Mouse (Mus musculus): ENCODE measurements around the gene Depp1.
A peak's percentile ranks its signal among the peaks of the same experiment; 100 is the strongest.

The Depp1 gene

GRCm38 (mm10) chr6:116647763-116648162 is 2.6 kb upstream of the Depp1 start:
- no peak for DNase-seq (ENCODE audit: low read depth, low spot score)

- DNase-seq (ENCODE audit: low read depth, low spot score): no peak
These were observed 598 bp upstream of the Depp1 start for GRCm38 (mm10) chr6:116649811-116650210.

DNA sequence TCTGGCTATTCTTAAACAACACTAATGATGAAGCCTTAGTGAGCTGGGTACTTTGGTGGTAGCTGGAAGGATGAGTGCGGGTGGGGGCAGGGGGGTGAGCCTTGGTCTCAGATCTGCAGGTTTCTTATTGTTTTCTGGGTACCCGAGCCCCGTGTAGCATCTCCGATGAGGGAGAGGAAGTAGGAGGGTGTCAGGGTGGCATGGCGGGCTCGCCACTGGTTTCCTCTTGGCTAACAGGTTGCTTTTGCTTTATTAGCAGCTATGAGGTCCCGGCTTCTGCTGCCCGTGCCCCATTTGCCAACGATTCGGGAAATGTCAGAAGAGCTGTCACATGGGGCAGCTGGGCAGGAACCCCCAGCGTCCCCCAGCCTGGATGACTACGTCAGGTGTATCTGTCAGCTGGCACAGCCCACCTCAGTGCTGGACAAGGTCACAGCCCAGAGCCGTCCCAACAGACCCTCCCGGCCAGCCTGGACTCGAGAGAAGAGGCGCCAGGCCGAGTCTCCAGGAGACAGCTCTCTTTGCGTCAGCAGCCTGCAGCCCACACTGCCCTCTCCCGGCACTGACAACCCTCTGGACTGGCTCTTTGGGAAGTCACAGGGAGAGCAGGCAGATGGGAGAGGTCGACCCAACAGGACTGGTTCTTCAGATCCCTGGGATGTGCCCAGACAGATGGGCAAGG is 1.2 kb downstream of the Depp1 start:
- DNase-seq (ENCODE audit: low read depth, low spot score): no peak

DNA sequence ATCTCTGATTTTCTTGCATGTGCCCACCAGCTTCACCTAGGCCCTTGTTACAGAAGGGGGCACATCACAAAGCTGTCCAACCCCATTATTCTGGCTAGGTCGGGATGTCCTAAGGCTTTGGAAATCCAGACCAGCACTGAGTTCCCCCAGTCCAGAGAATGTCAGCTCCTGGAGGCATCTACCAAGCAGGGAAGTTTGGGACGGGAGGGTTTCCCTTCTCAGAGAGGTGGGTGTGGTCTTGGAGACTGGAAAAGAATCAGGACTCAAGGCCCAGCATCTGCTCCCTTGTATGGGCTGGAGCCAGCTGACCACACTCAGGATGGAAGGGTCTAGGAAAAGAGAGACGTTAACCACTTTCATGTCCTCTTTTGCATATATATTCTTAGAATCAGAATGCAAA is 2.8 kb downstream of the Depp1 start:
- no peak for DNase-seq (ENCODE audit: low read depth, low spot score)

- peak; percentile 54 for DNase-seq (ENCODE audit: low read depth, low spot score)
These were observed 3.5 kb downstream of the Depp1 start for GRCm38 (mm10) chr6:116653684-116654454.

DNA sequence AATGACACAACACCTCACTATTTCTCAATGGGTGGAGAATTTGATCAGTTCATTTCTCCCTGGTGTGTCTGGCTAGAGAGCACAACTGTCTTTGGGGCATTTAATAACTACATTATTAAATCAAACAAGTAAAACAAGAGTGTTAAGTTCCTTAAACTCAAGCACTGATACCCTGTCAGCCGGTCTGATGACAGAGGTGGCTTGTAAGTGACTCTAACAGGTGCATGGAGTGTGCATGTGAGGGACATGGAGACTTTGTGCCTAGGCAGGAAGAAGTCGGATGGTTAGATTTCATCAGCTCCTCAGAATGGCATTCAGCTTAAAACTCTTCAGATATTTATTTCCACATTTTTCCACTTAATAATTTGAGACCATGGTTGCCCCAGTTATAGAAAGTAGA is 13.0 kb downstream of the Depp1 start:
- DNase-seq (ENCODE audit: low read depth, low spot score): no peak

DNA sequence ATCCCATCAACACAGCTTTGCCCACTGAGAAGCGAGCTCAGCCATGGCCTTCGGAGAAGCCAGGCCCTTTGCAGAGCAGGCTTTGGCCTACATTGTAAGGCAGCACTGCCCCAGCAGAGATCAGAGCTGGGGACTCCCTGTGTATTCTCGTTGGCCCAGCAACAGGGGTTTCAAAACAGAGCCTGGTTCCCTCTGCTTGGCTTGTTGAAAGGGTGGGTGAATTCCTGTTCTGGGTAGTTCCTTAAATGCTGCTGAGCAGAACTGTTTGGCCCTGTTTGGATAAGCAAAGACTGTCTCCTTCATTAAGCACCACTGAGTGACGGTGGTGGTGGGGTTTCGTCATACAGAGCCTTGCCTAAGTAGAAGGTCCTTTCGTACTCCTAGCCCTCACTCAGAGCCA is 13.6 kb downstream of the Depp1 start:
- DNase-seq (ENCODE audit: low read depth, low spot score): no peak

DNA sequence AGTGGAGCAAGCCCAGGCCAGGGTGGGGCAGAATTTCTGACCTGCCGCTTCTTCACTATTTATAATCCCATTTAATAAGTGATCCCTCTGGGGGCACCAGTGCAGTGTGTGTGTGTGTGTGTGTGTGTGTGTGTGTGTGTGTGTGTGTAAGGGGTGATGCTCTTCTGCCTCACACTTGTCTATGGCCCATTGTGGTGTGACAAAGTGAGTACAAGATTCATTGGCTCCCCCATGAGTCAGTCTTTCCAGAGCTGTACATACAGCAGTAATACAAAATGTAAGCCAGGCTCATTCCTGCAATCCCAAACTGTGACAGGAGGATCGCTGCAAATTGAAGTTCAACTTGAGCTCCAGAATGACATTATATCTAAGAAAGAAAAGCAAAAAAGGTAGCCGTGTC is 14.4 kb downstream of the Depp1 start:
- no peak for DNase-seq (ENCODE audit: low read depth, low spot score)

DNA sequence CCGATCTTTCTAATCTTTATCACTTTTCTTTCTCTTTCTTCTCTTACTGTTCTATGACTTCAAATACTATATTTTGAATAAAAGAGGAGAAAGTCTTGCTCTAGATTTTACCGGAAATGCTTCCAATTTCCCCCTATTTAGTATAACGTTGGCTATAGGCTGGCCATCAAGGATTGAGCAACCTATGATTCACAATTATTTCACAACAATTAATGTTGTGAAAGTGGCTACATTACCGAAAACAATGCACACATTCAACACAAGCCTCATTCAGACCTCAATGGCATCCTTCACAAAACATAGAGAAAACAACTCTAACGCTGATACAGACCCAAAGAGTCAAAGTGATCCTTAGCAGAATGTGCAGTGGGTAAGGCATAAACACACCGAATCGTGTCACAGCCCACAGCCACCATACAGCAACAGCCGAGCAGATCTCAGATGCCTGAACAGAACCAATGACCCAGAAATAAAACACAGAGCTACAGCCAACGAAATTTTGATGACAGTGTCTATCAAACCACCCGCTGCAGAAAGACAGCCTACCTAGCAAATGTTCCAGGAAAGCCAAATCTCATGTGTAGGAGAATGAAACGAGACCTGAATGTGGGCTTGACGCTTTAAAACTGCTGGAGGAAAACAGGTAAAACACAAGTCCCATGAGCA is 15.8 kb downstream of the Depp1 start:
- DNase-seq (ENCODE audit: low read depth, low spot score): no peak

- no peak for DNase-seq (ENCODE audit: low read depth, low spot score)
These were observed 16.5 kb downstream of the Depp1 start for GRCm38 (mm10) chr6:116666892-116667291.

DNA sequence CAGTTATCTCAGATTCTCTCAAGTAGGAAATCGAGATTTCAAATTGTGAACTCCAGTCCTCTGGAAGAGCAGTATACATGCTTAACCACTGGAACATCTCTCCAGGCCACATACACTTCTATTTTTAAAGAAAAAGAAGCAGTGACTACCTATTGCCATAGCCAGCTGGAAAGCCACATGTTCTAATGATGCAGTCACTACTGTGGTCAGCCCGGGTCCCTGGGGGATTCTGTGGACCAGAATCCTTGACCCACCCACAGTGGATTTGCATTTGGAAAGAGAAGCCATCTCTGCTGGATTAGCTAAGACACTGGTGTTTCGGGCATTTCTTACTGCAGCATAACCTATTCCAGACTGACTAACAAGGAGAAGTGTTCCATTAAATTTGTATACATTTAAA is 17.0 kb downstream of the Depp1 start:
- no peak for DNase-seq (ENCODE audit: low read depth, low spot score)

GRCm38 (mm10) chr6:116668682-116669470 is 18.5 kb downstream of the Depp1 start:
- peak; percentile 90 for DNase-seq (ENCODE audit: low read depth, low spot score)

DNA sequence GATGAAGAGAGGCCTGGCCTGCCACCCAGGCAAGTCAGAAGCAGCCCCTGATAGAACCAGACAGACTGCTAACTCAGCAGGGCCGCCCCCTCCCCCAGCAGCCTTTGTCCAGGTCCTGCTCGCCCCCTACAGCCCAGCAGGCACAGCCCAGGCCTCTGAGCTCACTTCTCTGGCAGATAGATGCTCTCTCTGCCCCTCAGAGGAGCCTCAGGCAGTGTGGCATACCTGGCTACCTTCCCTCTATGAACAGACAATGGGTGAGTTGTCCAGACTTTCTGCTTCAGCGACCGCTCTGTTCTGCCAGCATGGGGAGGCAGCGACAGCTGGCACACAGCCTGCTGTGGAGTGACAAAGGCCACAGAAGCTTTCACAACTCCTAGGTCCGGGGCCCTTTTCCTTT is 19.7 kb downstream of the Depp1 start:
- no peak for DNase-seq (ENCODE audit: low read depth, low spot score)

GRCm38 (mm10) chr6:116671031-116671430 is 20.6 kb downstream of the Depp1 start:
- DNase-seq (ENCODE audit: low read depth, low spot score): peak; percentile 39

- no peak for DNase-seq (ENCODE audit: low read depth, low spot score)
These were observed 21.4 kb downstream of the Depp1 start for GRCm38 (mm10) chr6:116671768-116672167.

- no peak for DNase-seq (ENCODE audit: low read depth, low spot score)
These were observed 21.9 kb downstream of the Depp1 start for GRCm38 (mm10) chr6:116672349-116672748.

- peak; percentile 88 for DNase-seq (ENCODE audit: low read depth, low spot score)
These were observed 23.3 kb downstream of the Depp1 start, which contains the start of gene Rassf4 for GRCm38 (mm10) chr6:116673471-116674282. Gene Rassf4, minus strand, starts transcription at chr6:116673952.

DNA sequence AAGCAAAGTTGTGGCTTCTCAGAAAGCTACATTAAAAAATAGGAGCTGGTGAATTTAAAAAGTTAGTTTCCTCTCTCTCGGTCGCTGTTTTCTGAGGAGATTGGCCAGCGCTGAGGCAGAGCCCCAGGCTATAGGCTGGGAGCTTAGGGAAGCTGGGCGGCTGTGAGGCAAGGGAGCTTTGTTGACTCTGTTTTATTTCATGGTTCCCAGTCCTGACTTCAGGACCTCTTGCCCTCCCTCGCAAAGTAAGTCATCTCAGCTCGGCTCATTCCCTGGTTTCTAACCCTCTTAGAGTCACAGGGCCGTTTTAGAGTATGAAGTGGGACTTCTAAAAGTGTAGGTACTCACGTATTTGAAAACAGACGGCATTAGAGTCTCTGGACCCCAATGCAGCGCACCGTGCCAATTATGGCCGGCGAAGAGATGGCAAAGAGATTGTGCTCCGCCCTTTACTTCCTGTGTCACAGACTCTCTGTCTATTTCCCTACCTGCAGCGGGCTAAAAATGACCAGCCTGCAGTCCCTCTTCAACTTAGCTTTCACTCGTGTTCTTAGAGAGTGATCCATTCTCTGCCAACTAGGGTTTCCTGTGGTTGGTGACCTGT is 24.0 kb downstream of the Depp1 start:
- DNase-seq (ENCODE audit: low read depth, low spot score): no peak

DNA sequence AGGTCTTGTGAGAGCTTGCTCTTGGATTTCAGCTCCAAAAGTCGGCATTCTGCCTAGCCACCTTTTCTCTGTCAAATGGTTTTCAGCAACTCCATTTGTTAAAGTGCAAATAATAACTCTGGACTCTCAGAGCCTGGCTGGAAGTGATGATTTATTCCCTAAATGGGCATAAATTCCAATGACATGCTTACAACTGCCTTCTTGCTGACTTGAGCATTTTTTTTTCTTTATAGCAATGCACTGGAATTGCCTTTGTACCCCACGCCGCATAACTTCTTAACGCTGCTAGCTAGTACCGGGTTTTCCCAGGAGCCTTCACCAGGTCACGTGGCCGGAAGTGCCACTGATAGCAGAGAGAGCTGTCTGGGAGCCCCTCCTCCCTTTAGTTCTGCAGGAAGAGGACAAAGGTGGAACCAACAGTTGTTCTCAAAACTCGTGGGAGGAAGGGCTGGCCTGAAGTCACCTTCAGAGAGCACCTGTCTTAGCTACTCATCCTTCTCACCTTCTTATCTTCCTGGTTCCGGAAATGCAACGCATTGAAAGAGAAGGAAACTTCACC is 26.0 kb downstream of the Depp1 start:
- peak; percentile 57 for DNase-seq (ENCODE audit: low read depth, low spot score)

DNA sequence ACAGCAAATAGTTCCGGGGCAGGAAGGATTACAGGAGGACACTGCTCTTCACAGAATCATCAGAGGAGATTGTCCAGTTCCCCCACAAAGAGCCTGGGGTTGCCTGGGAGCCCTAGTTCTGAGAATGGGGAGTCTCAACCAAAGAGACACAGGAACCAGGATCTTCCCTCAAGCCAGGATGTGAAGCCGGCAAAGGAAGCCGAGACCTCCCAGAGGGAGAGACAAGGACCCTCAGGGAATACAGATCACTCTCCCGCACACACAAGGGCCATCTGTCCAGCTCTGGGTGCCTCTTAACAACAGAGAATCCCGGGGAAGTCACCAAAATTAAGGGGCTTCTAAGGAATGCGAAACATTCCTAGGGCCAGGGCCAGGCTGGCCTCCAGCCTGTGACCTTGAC is 26.9 kb downstream of the Depp1 start:
- DNase-seq (ENCODE audit: low read depth, low spot score): no peak

All from R1 (cell line).